Mouse (Mus musculus): ENCODE results near the gene Sult4a1. TPM values are rescaled to one million over a fixed set of nuclear protein-coding genes. Genes with fewer than 3 reads are reported as not detected.

The Sult4a1 gene
- polyA plus RNA-seq, 2 experiments, result 0.06 TPM; not detected in 1

DNA sequence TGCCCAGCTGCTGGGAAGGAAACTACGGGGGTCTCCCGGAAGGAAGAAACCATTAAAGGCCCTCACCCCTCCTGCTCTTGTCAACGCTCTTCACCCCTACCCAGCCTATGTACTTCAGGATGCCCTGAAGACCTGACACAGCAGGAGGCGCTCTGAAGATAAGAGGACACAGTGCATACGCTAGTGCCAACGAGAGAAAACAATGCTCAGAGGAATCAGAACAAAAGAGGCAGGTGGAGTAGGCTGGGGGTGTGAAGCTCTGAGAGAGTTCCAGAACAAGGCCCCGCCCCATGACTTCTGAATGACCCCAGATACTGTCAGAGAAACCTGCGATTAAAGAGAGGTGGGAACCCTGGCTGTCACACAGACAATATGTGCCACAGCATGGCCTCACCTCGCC is 18.8 kb downstream of the Sult4a1 start:
- H3K27ac ChIP-seq, result no peak overlapping the region
- ATAC-seq (ENCODE audit: insufficient read depth) (no peak), DNase-seq (ENCODE audit: low read depth in 3 of 3, low spot score in 3 of 3) (no peak)
- H3K27me3 ChIP-seq (ENCODE audit: control insufficient read depth, insufficient read depth, low read length), result no peaks in the 10 kb centered on the region
- TF ChIP-seq CTCF (IDR thresholded peaks at IDR 0.05; ENCODE audit: low read depth) (no peak), EP300 (IDR thresholded peaks at IDR 0.05; ENCODE audit: low read depth) (no peak)
- no peak overlapping the region for H3K4me2 ChIP-seq (ENCODE audit: low read depth)
- H3K4me1 ChIP-seq (replicated peaks; ENCODE audit: control insufficient read depth in 2 of 2, insufficient read depth in 2 of 2, low read length in 1 of 2), result no peaks in the 10 kb centered on the region
- WGBS (ENCODE audit: insufficient replicate concordance), result 33% methylated on average over 9 of the region's 9 CpGs
- no peak overlapping the region for H3K4me3 ChIP-seq (ENCODE audit: insufficient read depth in 1 of 2, low read depth in 2 of 2, low read length in 2 of 2)
- H3K9me3 ChIP-seq (ENCODE audit: control insufficient read depth, low read length), result no peaks in the 10 kb centered on the region
- no peaks in the 10 kb centered on the region for H3K36me3 ChIP-seq (replicated peaks; ENCODE audit: control insufficient read depth, insufficient read depth, low read depth)
- no peak overlapping the region for H3K9ac ChIP-seq (replicated peaks)

- TF ChIP-seq EP300 (IDR thresholded peaks at IDR 0.05; ENCODE audit: low read depth) (no peak), CTCF (IDR thresholded peaks at IDR 0.05; ENCODE audit: low read depth) (no peak)
- no peak overlapping the region for H3K9ac ChIP-seq (replicated peaks)
- no peak overlapping the region for H3K4me2 ChIP-seq (ENCODE audit: low read depth)
- H3K4me1 ChIP-seq (replicated peaks; ENCODE audit: control insufficient read depth in 2 of 2, insufficient read depth in 2 of 2, low read length in 1 of 2), result no peaks in the 10 kb centered on the region
- H3K9me3 ChIP-seq (ENCODE audit: control insufficient read depth, low read length), result no peaks in the 10 kb centered on the region
- no peaks in the 10 kb centered on the region for H3K36me3 ChIP-seq (replicated peaks; ENCODE audit: control insufficient read depth, insufficient read depth, low read depth)
- no peak for DNase-seq (ENCODE audit: low read depth in 3 of 3, low spot score in 3 of 3)
- ATAC-seq (ENCODE audit: insufficient read depth), result no peak
- 24% methylated on average over 12 of the region's 12 CpGs for WGBS (ENCODE audit: insufficient replicate concordance)
- no peak overlapping the region for H3K4me3 ChIP-seq (ENCODE audit: insufficient read depth in 1 of 2, low read depth in 2 of 2, low read length in 2 of 2)
- no peak overlapping the region for H3K27ac ChIP-seq
- H3K27me3 ChIP-seq (ENCODE audit: control insufficient read depth, insufficient read depth, low read length), result no peaks in the 10 kb centered on the region
These were observed 19.2 kb downstream of the Sult4a1 start for GRCm38 (mm10) chr15:84086364-84086763.

DNA sequence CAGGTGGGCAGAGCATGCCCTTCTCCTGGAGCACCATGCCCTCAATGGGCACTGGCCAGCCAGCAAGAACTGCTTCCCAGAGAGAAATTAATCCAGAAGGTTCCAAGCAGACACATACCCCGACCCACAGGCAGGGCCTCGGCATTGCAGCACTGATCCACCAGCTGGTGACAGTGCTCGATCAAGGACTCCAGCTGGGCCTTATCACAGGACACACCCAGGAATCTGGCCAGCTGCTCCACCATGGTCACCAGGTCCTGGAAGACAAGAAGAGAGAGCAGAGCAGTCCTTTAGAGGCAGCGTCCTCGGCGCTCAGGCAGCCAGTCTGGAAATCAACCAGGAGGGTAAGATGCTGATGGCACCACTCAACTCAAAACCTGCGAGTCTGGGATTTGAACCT is 25.5 kb downstream of the Sult4a1 start:
- Histone ChIP-seq H3K27me3 (ENCODE audit: control insufficient read depth, insufficient read depth, low read length) (no peaks in the 10 kb centered on the region), H3K9ac (replicated peaks) (no peak overlapping the region), H3K4me1 (replicated peaks; ENCODE audit: control insufficient read depth in 2 of 2, insufficient read depth in 2 of 2, low read length in 1 of 2) (no peaks in the 10 kb centered on the region), H3K36me3 (replicated peaks; ENCODE audit: control insufficient read depth, insufficient read depth, low read depth) (no peaks in the 10 kb centered on the region), H3K27ac (no peak overlapping the region), H3K4me3 (ENCODE audit: insufficient read depth in 1 of 2, low read depth in 2 of 2, low read length in 2 of 2) (no peak overlapping the region), H3K4me2 (ENCODE audit: low read depth) (no peak overlapping the region), H3K9me3 (ENCODE audit: control insufficient read depth, low read length) (no peaks in the 10 kb centered on the region)
- TF ChIP-seq EP300 (IDR thresholded peaks at IDR 0.05; ENCODE audit: low read depth), result no peak
- no peak for TF ChIP-seq CTCF (IDR thresholded peaks at IDR 0.05; ENCODE audit: low read depth)
- DNase-seq (ENCODE audit: low read depth in 3 of 3, low spot score in 3 of 3), result no peak
- no peak for ATAC-seq (ENCODE audit: insufficient read depth)
- WGBS (ENCODE audit: insufficient replicate concordance), result 45% methylated on average over 7 of the region's 7 CpGs

- DNase-seq (ENCODE audit: low read depth in 3 of 3, low spot score in 3 of 3) (no peak), ATAC-seq (ENCODE audit: insufficient read depth) (no peak)
- H3K4me3 ChIP-seq (ENCODE audit: insufficient read depth in 1 of 2, low read depth in 2 of 2, low read length in 2 of 2), result no peak overlapping the region
- H3K36me3 ChIP-seq (replicated peaks; ENCODE audit: control insufficient read depth, insufficient read depth, low read depth), result no peaks in the 10 kb centered on the region
- no peak for TF ChIP-seq CTCF (IDR thresholded peaks at IDR 0.05; ENCODE audit: low read depth)
- no peak for TF ChIP-seq EP300 (IDR thresholded peaks at IDR 0.05; ENCODE audit: low read depth)
- no peaks in the 10 kb centered on the region for H3K4me1 ChIP-seq (replicated peaks; ENCODE audit: control insufficient read depth in 2 of 2, insufficient read depth in 2 of 2, low read length in 1 of 2)
- H3K9me3 ChIP-seq (ENCODE audit: control insufficient read depth, low read length), result no peaks in the 10 kb centered on the region
- H3K27ac ChIP-seq, result no peak overlapping the region
- WGBS (ENCODE audit: insufficient replicate concordance), result 54% methylated on average over 2 of the region's 2 CpGs
- H3K27me3 ChIP-seq (ENCODE audit: control insufficient read depth, insufficient read depth, low read length), result no peaks in the 10 kb centered on the region
- H3K9ac ChIP-seq (replicated peaks), result no peak overlapping the region
- no peak overlapping the region for H3K4me2 ChIP-seq (ENCODE audit: low read depth)
These were observed 26.0 kb downstream of the Sult4a1 start for GRCm38 (mm10) chr15:84079519-84079918.

DNA sequence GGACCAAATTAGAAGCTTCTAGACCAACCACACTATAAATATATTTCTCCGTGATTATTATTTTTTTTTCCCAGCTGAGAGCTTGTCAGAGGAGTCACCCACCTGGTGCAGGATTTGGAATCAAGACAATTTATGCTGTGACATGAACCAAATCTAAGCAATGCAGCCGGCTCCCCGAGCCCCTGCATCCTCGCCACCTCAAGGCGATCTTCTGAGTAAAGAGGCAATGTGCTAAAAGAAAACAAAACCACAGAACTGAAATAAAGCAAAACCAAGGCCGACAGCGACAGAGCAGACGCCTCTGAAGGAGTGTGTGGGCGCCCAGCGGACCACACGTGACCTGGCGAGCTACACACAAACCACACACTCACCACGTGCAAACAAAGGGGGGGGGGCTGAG is 26.9 kb downstream of the Sult4a1 start:
- H3K4me1 ChIP-seq (replicated peaks; ENCODE audit: control insufficient read depth in 2 of 2, insufficient read depth in 2 of 2, low read length in 1 of 2), result no peaks in the 10 kb centered on the region
- no peak for DNase-seq (ENCODE audit: low read depth in 3 of 3, low spot score in 3 of 3)

More for the DNA sequence above, 26.9 kb downstream of the Sult4a1 start:
- Histone ChIP-seq H3K9me3 (ENCODE audit: control insufficient read depth, low read length) (no peaks in the 10 kb centered on the region), H3K4me3 (ENCODE audit: insufficient read depth in 1 of 2, low read depth in 2 of 2, low read length in 2 of 2) (no peak overlapping the region), H3K27me3 (ENCODE audit: control insufficient read depth, insufficient read depth, low read length) (no peaks in the 10 kb centered on the region), H3K4me2 (ENCODE audit: low read depth) (no peak overlapping the region), H3K27ac (no peak overlapping the region), H3K9ac (replicated peaks) (no peak overlapping the region), H3K36me3 (replicated peaks; ENCODE audit: control insufficient read depth, insufficient read depth, low read depth) (no peaks in the 10 kb centered on the region)
- TF ChIP-seq CTCF (IDR thresholded peaks at IDR 0.05; ENCODE audit: low read depth), result no peak
- no peak for TF ChIP-seq EP300 (IDR thresholded peaks at IDR 0.05; ENCODE audit: low read depth)
- 51% methylated on average over 13 of the region's 13 CpGs for WGBS (ENCODE audit: insufficient replicate concordance)
- ATAC-seq (ENCODE audit: insufficient read depth), result no peak
